In genomic region chr15:102283648-102284047, GRCm38 (mm10) we compare ENCODE assay signal across 24 mouse cellular contexts. TPM values are rescaled to one million over a fixed set of nuclear protein-coding genes. Genes with fewer than 3 reads are reported as not detected.
"Had no signal": no experiment of that assay in that cellular context is flagged by ENCODE, and none has a peak within 500 bp of the region (broad histone marks: within the 10 kb centered on the region; RNA-seq: fewer than 3 reads in every experiment).

No protein-coding gene starts in this region.

- H3K4me3 ChIP-seq: kidney, embryonic 15.5 days; limb, embryonic 10.5 days; limb, embryonic 13.5 days; liver, embryonic 13.5 days; midbrain, embryonic 15.5 days; neural tube, embryonic 12.5 days; neural tube, embryonic 15.5 days; stomach, embryonic 15.5 days had no signal

- H3K27ac ChIP-seq: kidney, embryonic 15.5 days; limb, embryonic 10.5 days; limb, embryonic 13.5 days; midbrain, embryonic 15.5 days; neural tube, embryonic 12.5 days; neural tube, embryonic 15.5 days; stomach, embryonic 15.5 days had no signal

- H3K27me3 ChIP-seq: kidney, embryonic 15.5 days; limb, embryonic 13.5 days; liver, embryonic 13.5 days; midbrain, embryonic 15.5 days; neural tube, embryonic 12.5 days; neural tube, embryonic 15.5 days; stomach, embryonic 15.5 days had no signal

- DNase-seq: kidney, adult 8-10 months; kidney, postnatal 10 days; liver, embryonic 13.5 days; lung, embryonic 14.5 days; right cerebral cortex, adult 18-20 months; right cerebral cortex, postnatal 14 days; spleen, adult 18-20 months; thymus, postnatal 36 days had no signal

- ATAC-seq: intestine, postnatal 0 days; lung, postnatal 0 days; midbrain, embryonic 15.5 days had no signal

- H3K4me2 ChIP-seq: kidney, embryonic 15.5 days; limb, embryonic 13.5 days; liver, embryonic 13.5 days; lung, embryonic 14.5 days; midbrain, embryonic 11.5 days; midbrain, embryonic 15.5 days; neural tube, embryonic 12.5 days; neural tube, embryonic 15.5 days; stomach, embryonic 15.5 days had no signal

- H3K9ac ChIP-seq: kidney, embryonic 15.5 days; limb, embryonic 13.5 days; lung, embryonic 14.5 days; midbrain, embryonic 15.5 days; neural tube, embryonic 12.5 days; neural tube, embryonic 15.5 days; stomach, embryonic 15.5 days had no signal

- H3K9me3 ChIP-seq: kidney, embryonic 15.5 days; limb, embryonic 10.5 days; limb, embryonic 13.5 days; liver, embryonic 13.5 days; midbrain, embryonic 15.5 days; neural tube, embryonic 12.5 days; neural tube, embryonic 15.5 days; stomach, embryonic 15.5 days had no signal

RNA-seq across cellular contexts. Expression of gene Gm9918, which starts 13.3 kb away (rescaled TPM):
- total RNA-seq: layer of hippocampus, adult 18-20 months; layer of hippocampus, postnatal 14 days; left cerebral cortex, postnatal 25 days; megakaryocyte-erythroid progenitor cell, adult 5-6 weeks had no signal
- polyA plus RNA-seq: intestine, postnatal 0 days; liver, embryonic 13.5 days; liver, embryonic 16.5 days; macrophage had no signal
